Mouse (Mus musculus): Measurements from ENCODE around the gene Fbxw8. TPM values are rescaled to one million over a fixed set of nuclear protein-coding genes. Genes with fewer than 3 reads are reported as not detected.

The Fbxw8 gene
- polyA plus RNA-seq, 1 experiment from 2014 or later: 10.8 TPM

DNA sequence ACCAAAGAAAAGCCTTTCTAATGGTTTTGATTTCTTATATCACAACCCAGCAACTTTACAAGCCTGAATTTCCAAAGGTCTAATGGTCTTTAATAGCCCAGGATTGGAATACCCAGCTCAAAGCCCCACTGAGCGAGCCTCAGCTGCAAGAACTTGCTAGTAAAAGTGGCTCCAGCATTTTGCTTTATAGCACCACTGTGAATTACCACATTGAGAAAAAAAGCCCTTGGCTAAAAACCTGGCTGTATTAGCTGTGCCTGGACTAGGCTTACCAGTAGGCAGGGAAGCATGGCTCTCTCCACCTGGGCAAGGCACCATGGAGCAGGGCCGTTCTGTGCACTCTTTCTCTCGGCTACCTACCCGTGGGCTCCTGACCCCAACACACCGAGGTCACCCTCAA, 18.9 kb downstream of the Fbxw8 start:
- Histone ChIP-seq H3K9me3 (ENCODE audit: control insufficient read depth) (no peaks in the 10 kb centered on the region), H3K27me3 (replicated peaks; ENCODE audit: control insufficient read depth, insufficient read depth, low read length) (no peaks in the 10 kb centered on the region), H3K9ac (ENCODE audit: low read depth, low read length) (no peak overlapping the region), H3K4me1 (replicated peaks; ENCODE audit: control insufficient read depth, insufficient read depth, low read length) (no peaks in the 10 kb centered on the region), H3K27ac (ENCODE audit: low read depth, low read length) (no peak overlapping the region), H3K4me3 (ENCODE audit: low read depth, low read length) (no peak overlapping the region), H3K4me2 (replicated peaks; ENCODE audit: low read depth) (no peak overlapping the region), H3K36me3 (ENCODE audit: control insufficient read depth, insufficient read depth) (peaks cover 29% of the 10 kb centered on the region)
- no peak for ATAC-seq
- no peak for TF ChIP-seq CTCF (IDR thresholded peaks at IDR 0.05; ENCODE audit: low read depth)
- 84% methylated on average over 5 of the region's 5 CpGs for WGBS

DNA sequence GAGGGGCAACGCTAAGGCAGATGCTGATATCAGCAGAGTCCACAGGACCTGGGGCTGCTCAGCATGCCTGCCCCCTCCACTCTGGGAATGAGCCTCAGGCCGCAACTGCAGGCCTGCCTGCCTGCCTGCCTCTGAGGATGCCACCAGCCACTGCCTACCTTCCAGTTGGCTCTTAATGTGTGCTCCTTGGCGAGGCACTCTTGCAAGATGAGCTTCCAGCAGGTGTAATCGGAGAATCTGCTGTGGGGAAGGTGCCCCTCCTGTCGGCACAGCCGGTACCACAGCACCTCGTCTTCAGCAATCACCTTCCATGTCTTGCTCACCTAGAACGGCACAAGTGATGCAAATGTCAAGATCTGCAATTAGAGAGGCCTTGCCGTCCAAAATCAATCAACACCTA, 26.6 kb downstream of the Fbxw8 start:
- ATAC-seq: no peak
- Histone ChIP-seq H3K9ac (ENCODE audit: low read depth, low read length) (no peak overlapping the region), H3K36me3 (ENCODE audit: control insufficient read depth, insufficient read depth) (peaks cover 50% of the 10 kb centered on the region), H3K4me3 (ENCODE audit: low read depth, low read length) (no peak overlapping the region), H3K9me3 (ENCODE audit: control insufficient read depth) (no peaks in the 10 kb centered on the region), H3K27ac (ENCODE audit: low read depth, low read length) (no peak overlapping the region), H3K4me2 (replicated peaks; ENCODE audit: low read depth) (no peak overlapping the region), H3K4me1 (replicated peaks; ENCODE audit: control insufficient read depth, insufficient read depth, low read length) (no peaks in the 10 kb centered on the region), H3K27me3 (replicated peaks; ENCODE audit: control insufficient read depth, insufficient read depth, low read length) (no peaks in the 10 kb centered on the region)
- TF ChIP-seq CTCF (IDR thresholded peaks at IDR 0.05; ENCODE audit: low read depth): no peak
- 85% methylated on average over 9 of the region's 9 CpGs for WGBS

DNA sequence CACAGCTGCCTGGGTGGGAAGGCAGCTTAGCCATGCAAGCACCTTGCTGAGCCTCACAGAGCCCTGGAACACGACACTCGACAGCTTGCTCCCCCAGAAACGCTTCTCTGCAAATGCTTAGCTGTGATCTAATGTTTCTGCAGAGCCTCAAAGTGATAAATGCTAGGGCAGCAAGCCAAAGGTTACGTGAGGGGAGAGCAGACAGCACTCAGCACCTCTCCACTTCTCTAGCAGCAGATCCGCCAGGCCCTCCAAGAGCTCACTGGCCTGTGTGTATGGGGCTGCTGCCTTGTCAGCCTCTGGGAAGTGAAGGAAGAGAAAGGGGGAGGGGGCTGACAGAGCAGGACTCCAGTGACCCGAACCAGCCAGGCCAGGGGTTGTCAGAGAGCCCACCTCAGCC, 27.1 kb downstream of the Fbxw8 start:
- H3K36me3 ChIP-seq (ENCODE audit: control insufficient read depth, insufficient read depth): peaks cover 50% of the 10 kb centered on the region
- no peaks in the 10 kb centered on the region for H3K9me3 ChIP-seq (ENCODE audit: control insufficient read depth)
- no peak overlapping the region for H3K4me3 ChIP-seq (ENCODE audit: low read depth, low read length)
- H3K4me2 ChIP-seq (replicated peaks; ENCODE audit: low read depth): no peak overlapping the region
- TF ChIP-seq CTCF (IDR thresholded peaks at IDR 0.05; ENCODE audit: low read depth): no peak
- H3K4me1 ChIP-seq (replicated peaks; ENCODE audit: control insufficient read depth, insufficient read depth, low read length): no peaks in the 10 kb centered on the region
- H3K27ac ChIP-seq (ENCODE audit: low read depth, low read length): no peak overlapping the region
- H3K9ac ChIP-seq (ENCODE audit: low read depth, low read length): no peak overlapping the region
- no peaks in the 10 kb centered on the region for H3K27me3 ChIP-seq (replicated peaks; ENCODE audit: control insufficient read depth, insufficient read depth, low read length)
- no peak for ATAC-seq
- 66% methylated on average over 6 of the region's 6 CpGs for WGBS

DNA sequence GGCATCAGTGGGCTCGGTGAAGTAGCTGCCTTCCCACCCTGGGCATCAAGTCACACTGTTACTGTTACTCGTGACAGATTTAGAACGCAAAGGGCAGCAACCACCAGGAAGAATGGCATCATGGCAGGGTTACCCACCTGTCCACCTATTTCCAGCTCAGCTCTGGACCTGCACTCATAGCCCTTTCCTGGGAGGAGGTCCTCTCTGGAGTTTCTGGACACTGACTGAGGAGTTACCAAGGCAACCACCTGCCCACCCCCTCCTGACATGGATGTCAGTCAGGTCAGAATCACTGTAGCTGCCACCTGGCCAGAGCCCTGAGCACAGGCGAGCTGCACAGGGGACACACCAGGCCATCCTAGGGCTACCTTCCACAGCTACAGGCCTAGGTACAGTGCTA, 28.6 kb downstream of the Fbxw8 start:
- TF ChIP-seq CTCF (IDR thresholded peaks at IDR 0.05; ENCODE audit: low read depth): no peak
- H3K4me2 ChIP-seq (replicated peaks; ENCODE audit: low read depth): no peak overlapping the region
- ATAC-seq: no peak
- 80% methylated on average over 4 of the region's 4 CpGs for WGBS
- no peaks in the 10 kb centered on the region for H3K27me3 ChIP-seq (replicated peaks; ENCODE audit: control insufficient read depth, insufficient read depth, low read length)
- no peak overlapping the region for H3K9ac ChIP-seq (ENCODE audit: low read depth, low read length)
- H3K36me3 ChIP-seq (ENCODE audit: control insufficient read depth, insufficient read depth): peaks cover 50% of the 10 kb centered on the region
- no peaks in the 10 kb centered on the region for H3K4me1 ChIP-seq (replicated peaks; ENCODE audit: control insufficient read depth, insufficient read depth, low read length)
- H3K4me3 ChIP-seq (ENCODE audit: low read depth, low read length): no peak overlapping the region
- H3K27ac ChIP-seq (ENCODE audit: low read depth, low read length): no peak overlapping the region
- no peaks in the 10 kb centered on the region for H3K9me3 ChIP-seq (ENCODE audit: control insufficient read depth)

DNA sequence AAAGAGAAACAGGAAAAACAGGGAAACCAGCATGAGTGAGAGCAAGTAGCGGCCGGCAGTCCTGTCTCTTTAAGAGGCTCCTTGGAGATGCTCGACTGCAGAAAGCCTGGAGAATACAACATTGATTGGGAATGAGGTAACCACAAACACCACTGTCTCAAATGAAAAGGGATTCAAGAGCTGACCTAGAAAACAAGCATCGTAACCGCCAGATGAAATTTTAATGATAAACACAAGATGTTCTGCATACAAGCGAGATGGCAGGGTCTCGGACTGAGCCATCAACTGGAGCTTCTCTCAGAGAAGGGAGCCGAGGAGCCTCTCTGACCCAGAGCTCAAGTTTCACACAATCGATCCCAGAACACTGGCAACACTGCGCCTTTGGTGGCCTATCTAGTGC, 32.2 kb downstream of the Fbxw8 start:
- 49% methylated on average over 10 of the region's 10 CpGs for WGBS
- Histone ChIP-seq H3K27me3 (replicated peaks; ENCODE audit: control insufficient read depth, insufficient read depth, low read length) (no peaks in the 10 kb centered on the region), H3K4me1 (replicated peaks; ENCODE audit: control insufficient read depth, insufficient read depth, low read length) (no peaks in the 10 kb centered on the region), H3K4me3 (ENCODE audit: low read depth, low read length) (no peak overlapping the region), H3K4me2 (replicated peaks; ENCODE audit: low read depth) (no peak overlapping the region), H3K27ac (ENCODE audit: low read depth, low read length) (no peak overlapping the region), H3K9ac (ENCODE audit: low read depth, low read length) (no peak overlapping the region), H3K9me3 (ENCODE audit: control insufficient read depth) (no peaks in the 10 kb centered on the region), H3K36me3 (ENCODE audit: control insufficient read depth, insufficient read depth) (peaks cover 38% of the 10 kb centered on the region)
- ATAC-seq: no peak
- no peak for TF ChIP-seq CTCF (IDR thresholded peaks at IDR 0.05; ENCODE audit: low read depth)

DNA sequence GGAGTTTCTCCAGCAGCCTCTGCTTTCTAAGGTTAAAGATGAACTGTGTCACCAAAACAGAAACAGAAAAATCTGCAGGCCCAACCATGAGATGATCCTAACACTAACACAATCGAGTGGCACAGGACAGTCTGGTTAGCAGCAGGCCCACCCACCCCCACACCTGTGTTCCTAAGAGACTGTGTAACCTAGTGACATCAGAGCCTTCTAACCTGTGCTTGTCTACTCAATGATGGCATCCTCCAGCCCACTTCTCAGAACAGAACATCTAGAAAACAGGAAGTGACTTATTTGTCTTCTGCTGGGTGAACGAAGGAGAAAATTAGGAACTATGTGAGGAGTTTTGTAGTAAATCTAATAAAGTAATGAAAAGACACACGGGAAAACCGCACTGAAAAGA, 33.3 kb downstream of the Fbxw8 start:
- Histone ChIP-seq H3K9ac (ENCODE audit: low read depth, low read length) (no peak overlapping the region), H3K4me1 (replicated peaks; ENCODE audit: control insufficient read depth, insufficient read depth, low read length) (no peaks in the 10 kb centered on the region), H3K27me3 (replicated peaks; ENCODE audit: control insufficient read depth, insufficient read depth, low read length) (no peaks in the 10 kb centered on the region), H3K36me3 (ENCODE audit: control insufficient read depth, insufficient read depth) (peaks cover 27% of the 10 kb centered on the region), H3K27ac (ENCODE audit: low read depth, low read length) (no peak overlapping the region), H3K4me2 (replicated peaks; ENCODE audit: low read depth) (no peak overlapping the region), H3K9me3 (ENCODE audit: control insufficient read depth) (no peaks in the 10 kb centered on the region), H3K4me3 (ENCODE audit: low read depth, low read length) (no peak overlapping the region)
- TF ChIP-seq CTCF (IDR thresholded peaks at IDR 0.05; ENCODE audit: low read depth): no peak
- ATAC-seq: no peak
- WGBS: 79% methylated on average over 4 of the region's 4 CpGs

DNA sequence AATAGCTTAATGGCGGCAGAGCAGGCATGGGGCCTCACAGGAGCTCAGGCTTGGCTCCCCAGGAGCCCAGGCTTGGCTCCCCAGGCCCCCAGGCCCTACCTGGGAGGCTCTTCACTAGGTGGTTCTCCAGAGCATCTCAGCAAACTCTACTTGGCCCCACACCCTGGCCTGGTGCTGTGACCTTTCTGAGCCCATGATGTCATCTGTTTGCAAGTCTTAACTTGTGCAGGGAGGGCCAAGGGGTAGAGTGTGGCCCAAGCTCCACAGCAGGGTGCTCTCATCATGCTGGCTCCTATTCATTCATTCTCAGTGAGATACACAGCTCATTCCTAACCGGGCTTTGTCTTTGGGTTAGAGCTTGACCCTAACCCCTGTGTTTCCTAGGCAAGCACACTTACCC, 34.6 kb downstream of the Fbxw8 start:
- no peak for ATAC-seq
- 44% methylated on average over 2 of the region's 2 CpGs for WGBS

More for the DNA sequence above, 34.6 kb downstream of the Fbxw8 start:
- H3K27ac ChIP-seq (ENCODE audit: low read depth, low read length): no peak overlapping the region
- no peaks in the 10 kb centered on the region for H3K27me3 ChIP-seq (replicated peaks; ENCODE audit: control insufficient read depth, insufficient read depth, low read length)
- no peak overlapping the region for H3K4me3 ChIP-seq (ENCODE audit: low read depth, low read length)
- H3K9me3 ChIP-seq (ENCODE audit: control insufficient read depth): no peaks in the 10 kb centered on the region
- H3K9ac ChIP-seq (ENCODE audit: low read depth, low read length): no peak overlapping the region
- H3K4me2 ChIP-seq (replicated peaks; ENCODE audit: low read depth): no peak overlapping the region
- peaks cover 17% of the 10 kb centered on the region for H3K36me3 ChIP-seq (ENCODE audit: control insufficient read depth, insufficient read depth)
- TF ChIP-seq CTCF (IDR thresholded peaks at IDR 0.05; ENCODE audit: low read depth): no peak
- no peaks in the 10 kb centered on the region for H3K4me1 ChIP-seq (replicated peaks; ENCODE audit: control insufficient read depth, insufficient read depth, low read length)

Measured in intestine, postnatal 0 days (tissue).